Mouse (Mus musculus): ENCODE data around the gene Tpm3. TPM values are rescaled to one million over a fixed set of nuclear protein-coding genes. Genes with fewer than 3 reads are reported as not detected.
"Not testable (repeated sequence)": the region's sequence is repeated elsewhere in the genome, so short reads cannot be mapped to it uniquely, and the experiment has no call there.

The Tpm3 gene
- total RNA-seq, 1 experiment from 2014 or later, result 1,052 TPM

GRCm38 (mm10) chr3:90081365-90082240 lies 9.2 kb downstream of the Tpm3 start:
- ATAC-seq (ENCODE audit: extremely low read depth, insufficient number of reproducible peaks, low FRiP score, poor library complexity, severe bottlenecking), result peak; percentile 40

- ATAC-seq (ENCODE audit: extremely low read depth, insufficient number of reproducible peaks, low FRiP score, poor library complexity, severe bottlenecking), result no peak
These were observed 10.6 kb downstream of the Tpm3 start for GRCm38 (mm10) chr3:90083034-90083433.

- no peak for ATAC-seq (ENCODE audit: extremely low read depth, insufficient number of reproducible peaks, low FRiP score, poor library complexity, severe bottlenecking)
These were observed 11.4 kb downstream of the Tpm3 start for GRCm38 (mm10) chr3:90083698-90084324.

GRCm38 (mm10) chr3:90084790-90085189 lies 12.3 kb downstream of the Tpm3 start:
- no peak for ATAC-seq (ENCODE audit: extremely low read depth, insufficient number of reproducible peaks, low FRiP score, poor library complexity, severe bottlenecking)

GRCm38 (mm10) chr3:90085281-90085680 lies 12.8 kb downstream of the Tpm3 start:
- no peak for ATAC-seq (ENCODE audit: extremely low read depth, insufficient number of reproducible peaks, low FRiP score, poor library complexity, severe bottlenecking)

GRCm38 (mm10) chr3:90086068-90086467 lies 13.6 kb downstream of the Tpm3 start:
- ATAC-seq (ENCODE audit: extremely low read depth, insufficient number of reproducible peaks, low FRiP score, poor library complexity, severe bottlenecking), result no peak

- no peak for ATAC-seq (ENCODE audit: extremely low read depth, insufficient number of reproducible peaks, low FRiP score, poor library complexity, severe bottlenecking)
These were observed 16.2 kb downstream of the Tpm3 start for GRCm38 (mm10) chr3:90088617-90089016.

GRCm38 (mm10) chr3:90090892-90091291 lies 18.4 kb downstream of the Tpm3 start:
- no peak for ATAC-seq (ENCODE audit: extremely low read depth, insufficient number of reproducible peaks, low FRiP score, poor library complexity, severe bottlenecking)

GRCm38 (mm10) chr3:90094453-90094852 lies 22.0 kb downstream of the Tpm3 start:
- ATAC-seq (ENCODE audit: extremely low read depth, insufficient number of reproducible peaks, low FRiP score, poor library complexity, severe bottlenecking), result no peak

- no peak for ATAC-seq (ENCODE audit: extremely low read depth, insufficient number of reproducible peaks, low FRiP score, poor library complexity, severe bottlenecking)
These were observed 25.5 kb downstream of the Tpm3 start for GRCm38 (mm10) chr3:90097928-90098327.

GRCm38 (mm10) chr3:90101010-90101409 lies 28.6 kb downstream of the Tpm3 start:
- ATAC-seq (ENCODE audit: extremely low read depth, insufficient number of reproducible peaks, low FRiP score, poor library complexity, severe bottlenecking), result no peak

- ATAC-seq (ENCODE audit: extremely low read depth, insufficient number of reproducible peaks, low FRiP score, poor library complexity, severe bottlenecking), result no peak
These were observed 29.2 kb downstream of the Tpm3 start for GRCm38 (mm10) chr3:90101673-90102072.

GRCm38 (mm10) chr3:90102239-90102638 lies 29.8 kb downstream of the Tpm3 start:
- no peak for ATAC-seq (ENCODE audit: extremely low read depth, insufficient number of reproducible peaks, low FRiP score, poor library complexity, severe bottlenecking)

- no peak for ATAC-seq (ENCODE audit: extremely low read depth, insufficient number of reproducible peaks, low FRiP score, poor library complexity, severe bottlenecking)
These were observed 30.7 kb downstream of the Tpm3 start for GRCm38 (mm10) chr3:90103176-90103575.

- ATAC-seq (ENCODE audit: extremely low read depth, insufficient number of reproducible peaks, low FRiP score, poor library complexity, severe bottlenecking), result no peak
These were observed 31.5 kb downstream of the Tpm3 start, which contains the start of gene Nup210l for GRCm38 (mm10) chr3:90103938-90104337. TSS of gene Nup210l (plus strand) at chr3:90104132.

GRCm38 (mm10) chr3:90111706-90112105 lies 39.3 kb downstream of the Tpm3 start:
- ATAC-seq (ENCODE audit: extremely low read depth, insufficient number of reproducible peaks, low FRiP score, poor library complexity, severe bottlenecking), result peak; percentile 55; the same call in 1 of the 2 replicates

- 0 out of 2 replicates have a peak, but pooled peaks have one; percentile 41 for ATAC-seq (ENCODE audit: extremely low read depth, insufficient number of reproducible peaks, low FRiP score, poor library complexity, severe bottlenecking)
These were observed 41.9 kb downstream of the Tpm3 start for GRCm38 (mm10) chr3:90114342-90114741.

GRCm38 (mm10) chr3:90115526-90115925 lies 43.1 kb downstream of the Tpm3 start:
- no peak for ATAC-seq (ENCODE audit: extremely low read depth, insufficient number of reproducible peaks, low FRiP score, poor library complexity, severe bottlenecking)

- no peak for ATAC-seq (ENCODE audit: extremely low read depth, insufficient number of reproducible peaks, low FRiP score, poor library complexity, severe bottlenecking)
These were observed 45.8 kb downstream of the Tpm3 start for GRCm38 (mm10) chr3:90118132-90118790.

GRCm38 (mm10) chr3:90122036-90122435 lies 49.6 kb downstream of the Tpm3 start:
- ATAC-seq (ENCODE audit: extremely low read depth, insufficient number of reproducible peaks, low FRiP score, poor library complexity, severe bottlenecking), result not testable (repeated sequence)

All from neutrophil, adult 5-6 weeks (primary cell).